In the genomic region with DNA sequence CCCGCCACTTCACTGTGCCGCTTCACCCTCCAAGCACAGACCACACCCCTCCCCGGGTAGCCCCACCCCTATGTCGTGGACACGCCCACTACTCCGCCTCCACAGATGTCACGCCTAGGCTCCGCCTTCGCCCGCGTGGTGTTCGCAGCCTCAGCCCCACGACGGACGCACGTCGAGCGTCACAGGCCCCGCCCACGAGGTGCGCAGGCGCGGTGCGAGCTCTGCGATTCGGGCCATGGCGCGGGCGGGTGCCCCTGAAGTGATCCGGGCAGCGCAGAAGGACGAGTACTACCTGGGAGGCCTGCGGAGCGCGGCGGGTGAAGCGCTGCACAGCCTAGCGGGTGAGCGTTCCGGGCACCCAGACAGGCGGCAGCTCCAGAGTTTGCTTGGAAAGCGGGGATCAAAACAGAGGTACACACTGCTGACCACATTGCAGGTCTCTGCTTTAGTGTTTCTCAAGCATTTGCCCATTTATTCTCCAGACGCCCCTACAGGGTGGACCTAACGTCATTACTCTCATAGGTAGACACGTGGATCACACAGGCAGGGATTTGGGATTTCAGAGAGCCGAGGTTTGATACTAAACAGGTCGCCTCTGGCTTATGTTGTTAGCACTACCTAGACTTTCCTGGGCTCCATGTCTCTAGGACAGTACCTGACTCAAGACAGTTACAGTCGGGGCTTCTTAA, we compare ENCODE assay signal across 8 mouse cellular contexts. TPM values are rescaled to one million over a fixed set of nuclear protein-coding genes. Genes with fewer than 3 reads are reported as not detected.
DNase-seq lines count a peak whose midpoint lies in the region; ATAC-seq and TF ChIP-seq lines count a peak whose summit lies in the region.

A gene (plus strand): TSS at position 183 of the 689 bp plus-strand sequence.

- H3K4me1 ChIP-seq in cortical plate, adult 2 months (ENCODE audit: control insufficient read depth, insufficient read depth, low read length), result peaks cover 2% of the 10 kb centered on the region
- peaks cover 55% of the 10 kb centered on the region for H3K4me1 ChIP-seq in megakaryocyte, embryonic 14.5 days

- no peak for TF ChIP-seq CTCF in cortical plate, adult 2 months (IDR thresholded peaks at IDR 0.05; ENCODE audit: extremely low read depth, insufficient read depth, low read length)

- peaks cover 27% of the 10 kb centered on the region for H3K27me3 ChIP-seq in megakaryocyte, embryonic 14.5 days (replicated peaks)

- 0 out of 2 replicates have a peak within 1 kb of the TSS, but pooled peaks have one; percentile 20 for H3K27ac ChIP-seq in cortical plate, adult 2 months (ENCODE audit: insufficient read depth, low read length)

- peak within 1 kb of the TSS; percentile 53 for H3K4me3 ChIP-seq in cortical plate, adult 2 months (ENCODE audit: insufficient read depth, low read length)
- peak within 1 kb of the TSS; percentile 93 for H3K4me3 ChIP-seq in megakaryocyte, embryonic 14.5 days (replicated peaks)

- peak; percentile 89 for ATAC-seq in activated CD4-positive, CD25-positive, alpha-beta regulatory T cell, adult 4 months

- no peaks in the 10 kb centered on the region for H3K9me3 ChIP-seq in megakaryocyte, embryonic 14.5 days

- peaks cover 41% of the 10 kb centered on the region for H3K36me3 ChIP-seq in megakaryocyte, embryonic 14.5 days (replicated peaks; ENCODE audit: low read length)

- DNase-seq in gastrocnemius, adult 8-10 months (ENCODE audit: low spot score in 2 of 2), result peak; percentile 93 to 96
- peak; percentile 92 for DNase-seq in hindlimb bud, embryonic 11.5 days (ENCODE audit: extremely low spot score, low read depth, low spot score)
- DNase-seq in left cerebral cortex, adult 8-10 months (ENCODE audit: low spot score in 2 of 2), result peak; percentile 89 to 95
- peak; percentile 97 to 98 for DNase-seq in right cerebral cortex, postnatal 10 days (ENCODE audit: low spot score in 2 of 2)
- DNase-seq in urinary bladder, postnatal 25 days (ENCODE audit: low spot score), result peak; percentile 99

- TF ChIP-seq POLR2A in cortical plate, adult 2 months (IDR thresholded peaks at IDR 0.05; ENCODE audit: extremely low read depth, insufficient read depth, low read length), result peak; percentile 83

RNA-seq across cellular contexts. Expression of the gene that starts here (rescaled TPM):
- polyA plus RNA-seq in activated CD4-positive, CD25-positive, alpha-beta regulatory T cell, adult 4 months (2017; shearing (Covaris generic)), result 1 to 10 TPM; 5.6 to 8.6 TPM
- polyA plus RNA-seq in cortical plate, adult 2 months (2012; rRNA removed), result 17.8 and 19.5 TPM in 2 replicates
- total RNA-seq in gastrocnemius, adult 8-10 months (2022), result 10 to 100 TPM; 10.4 to 12.4 (median 11.4) TPM
- total RNA-seq in left cerebral cortex, adult 8-10 months (2022), result 10 to 100 TPM; 17.6 to 21.2 (median 19.5) TPM
- 1.4 and 4.3 TPM in 2 replicates for polyA plus RNA-seq in megakaryocyte, embryonic 14.5 days (2012; ENCODE audit: insufficient read depth, low replicate concordance)

Comparison
In these comparisons a context has a peak if more than half of its experiments do, and no peak if none do; other contexts are left out.
1. Peak in every context shown above with its lines: DNase-seq, ATAC-seq, H3K4me3 ChIP-seq and H3K27ac ChIP-seq.